Mouse (Mus musculus) hindbrain, embryonic 13.5 days (tissue): ENCODE data around the gene Cd4. TPM values are rescaled to one million over a fixed set of nuclear protein-coding genes. Genes with fewer than 3 reads are reported as not detected.
"Not testable (repeated sequence)": the region's sequence is repeated elsewhere in the genome, so short reads cannot be mapped to it uniquely, and the experiment has no call there.

ENCODE experiments used
- ATAC-seq: fragments of 200-750 bp; cut with Nextera tagmentation; 2 replicates; pipeline ENCODE4 v1.8.0; 2017; ENCODE audit warnings: moderate TSS enrichment; ENCODE audit not compliant: low FRiP score
- H3K27ac ChIP-seq: fragments of 300-500 bp; sonication (generic); 2 replicates; pipeline ENCODE4 v1.5.1; 2015; ENCODE audit warnings: inconsistent platforms, mild to moderate bottlenecking, moderate library complexity
- H3K27me3 ChIP-seq: fragments of 300-500 bp; sonication (generic); 2 replicates; pipeline ENCODE4 v1.6.1; 2015; ENCODE audit warnings: mild to moderate bottlenecking, inconsistent platforms
- H3K36me3 ChIP-seq: fragments of 300-500 bp; sonication (generic); 2 replicates; pipeline ENCODE4 v1.6.1; 2015; ENCODE audit warnings: mild to moderate bottlenecking, inconsistent platforms
- H3K4me1 ChIP-seq: fragments of 300-500 bp; sonication (generic); replicated peaks from 2 replicates; pipeline ENCODE4 v1.6.1; 2015; ENCODE audit warnings: inconsistent platforms
- H3K4me2 ChIP-seq: fragments of 300-500 bp; sonication (generic); 2 replicates; pipeline ENCODE4 v1.6.1; 2015; ENCODE audit warnings: inconsistent platforms, mild to moderate bottlenecking, moderate library complexity
- H3K4me3 ChIP-seq: fragments of 300-500 bp; sonication (generic); 2 replicates; pipeline ENCODE4 v1.5.1; 2015; ENCODE audit warnings: mild to moderate bottlenecking, inconsistent platforms
- H3K9ac ChIP-seq: fragments of 300-500 bp; sonication (generic); 2 replicates; pipeline ENCODE4 v1.6.1; 2015; ENCODE audit warnings: mild to moderate bottlenecking, inconsistent platforms
- H3K9me3 ChIP-seq: fragments of 300-500 bp; sonication (generic); 2 replicates; pipeline ENCODE4 v1.6.1; 2016; ENCODE audit warnings: inconsistent platforms
- WGBS: fragments of 180-500 bp; shearing (Covaris S2); methylation state at CpG from one replicate; pipeline ENCODE4 v1.1.7; 2015; 5-methylcytosine and 5-hydroxymethylcytosine counted together
- polyA plus RNA-seq: library from polyadenylated mRNA; unstranded; fragments of >200 nt; fragmentation: Nextera tagmentation; extraction: Ambion mirVana; gene quantifications from 2 replicates; pipeline ENCODE4 v1.2.1, GENCODE M21; 2015

The Cd4 gene
- polyA plus RNA-seq, 1 experiment from 2014 or later, result 0.19 TPM

- Histone ChIP-seq H3K36me3 (no peaks in the 10 kb centered on the region), H3K27me3 (no peaks in the 10 kb centered on the region), H3K27ac (peak overlapping the region; percentile 35; the same call in 1 of the 2 replicates), H3K9ac (no peak overlapping the region), H3K4me3 (no peak overlapping the region), H3K9me3 (no peaks in the 10 kb centered on the region), H3K4me2 (no peak overlapping the region), H3K4me1 (peaks cover 31% of the 10 kb centered on the region)
- ATAC-seq, result no peak
- 53% methylated on average over 8 of the region's 8 CpGs for WGBS
These were observed 12.2 kb upstream of the Cd4 start for GRCm38 (mm10) chr6:124900056-124900800.

DNA sequence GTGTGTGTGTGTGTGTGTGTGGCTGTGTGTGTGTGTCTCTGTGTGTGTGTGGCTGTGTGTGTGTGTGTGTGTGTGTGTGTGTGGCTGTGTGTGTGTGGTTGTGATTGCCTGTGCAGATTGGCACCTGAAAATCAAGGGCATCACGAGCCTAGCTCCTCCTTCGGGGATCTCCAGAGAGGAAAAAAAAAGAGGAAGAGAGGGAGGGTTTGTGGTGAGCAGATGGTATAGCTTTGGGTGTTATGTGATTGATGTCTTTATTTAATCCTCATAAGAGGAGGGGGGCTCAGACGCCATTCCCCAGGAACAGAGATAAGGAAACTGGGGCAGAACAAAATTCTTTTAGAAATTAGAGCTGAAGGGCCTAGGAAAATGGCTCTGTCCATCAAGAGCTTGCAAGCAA, 10.3 kb upstream of the Cd4 start:
- H3K27me3 ChIP-seq, result no peaks in the 10 kb centered on the region
- 0 out of 2 replicates have a peak overlapping the region, but pooled peaks have one; percentile 26 for H3K9ac ChIP-seq
- H3K4me3 ChIP-seq, result no peak overlapping the region
- ATAC-seq, result no peak
- no peaks in the 10 kb centered on the region for H3K36me3 ChIP-seq
- H3K4me2 ChIP-seq, result no peak overlapping the region
- no peaks in the 10 kb centered on the region for H3K9me3 ChIP-seq
- peaks cover 19% of the 10 kb centered on the region for H3K4me1 ChIP-seq
- H3K27ac ChIP-seq, result no peak overlapping the region
- 33% methylated on average over 3 of the region's 3 CpGs for WGBS

GRCm38 (mm10) chr6:124894113-124894512, 6.1 kb upstream of the Cd4 start:
- not testable (repeated sequence) for H3K9me3 ChIP-seq, H3K36me3 ChIP-seq, H3K4me2 ChIP-seq, H3K4me1 ChIP-seq, ATAC-seq, H3K27ac ChIP-seq, H3K9ac ChIP-seq, H3K4me3 ChIP-seq, H3K27me3 ChIP-seq
- WGBS, result 95% methylated on average over 2 of the region's 2 CpGs

GRCm38 (mm10) chr6:124890997-124891396, 3.0 kb upstream of the Cd4 start:
- H3K4me1 ChIP-seq, result no peaks in the 10 kb centered on the region
- H3K4me2 ChIP-seq, result no peak overlapping the region
- H3K36me3 ChIP-seq, result no peaks in the 10 kb centered on the region
- no peak overlapping the region for H3K4me3 ChIP-seq
- no peaks in the 10 kb centered on the region for H3K9me3 ChIP-seq
- H3K27me3 ChIP-seq, result no peaks in the 10 kb centered on the region
- no peak for ATAC-seq
- H3K9ac ChIP-seq, result no peak overlapping the region
- WGBS, result 61% methylated on average over 6 of the region's 6 CpGs
- H3K27ac ChIP-seq, result no peak overlapping the region

DNA sequence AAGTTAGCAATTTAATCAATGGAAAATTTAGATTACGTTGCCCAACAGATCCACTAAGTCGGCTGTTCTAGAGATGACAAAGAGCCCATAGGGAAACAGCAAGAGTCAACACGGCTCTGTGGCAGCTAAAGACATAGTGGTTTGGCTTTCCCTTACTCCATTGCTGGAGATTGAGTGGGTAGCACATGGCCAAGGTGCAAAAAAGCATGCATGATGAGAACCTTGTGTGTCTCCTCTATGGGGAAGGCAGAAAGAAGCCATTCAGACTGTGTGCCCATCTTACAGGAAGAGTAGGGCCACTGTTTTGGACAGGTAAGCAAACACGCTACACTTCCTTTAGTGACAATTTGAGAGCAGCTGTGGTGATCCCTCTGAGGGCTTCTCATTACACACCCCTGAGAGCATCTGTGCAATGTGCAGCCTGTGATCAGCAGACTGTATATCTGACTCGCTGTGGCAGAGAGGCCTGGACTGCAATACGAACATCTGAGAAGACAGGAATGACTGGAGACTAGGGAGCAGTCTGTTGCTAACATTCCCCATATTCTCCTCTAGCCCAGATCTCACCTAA, 619 bp upstream of the Cd4 start:
- Histone ChIP-seq H3K4me1 (0 out of 2 replicates have a peak, but pooled peaks cover 5% of the 10 kb centered on the region), H3K9ac (no peak overlapping the region), H3K27ac (no peak overlapping the region), H3K36me3 (no peaks in the 10 kb centered on the region), H3K4me2 (no peak overlapping the region), H3K27me3 (no peaks in the 10 kb centered on the region), H3K4me3 (no peak overlapping the region), H3K9me3 (no peaks in the 10 kb centered on the region)
- ATAC-seq, result no peak
- WGBS, result 91% methylated on average over 6 of the region's 6 CpGs

- Histone ChIP-seq H3K4me2 (no peak overlapping the region), H3K4me1 (0 out of 2 replicates have a peak, but pooled peaks cover 5% of the 10 kb centered on the region), H3K27ac (no peak overlapping the region), H3K4me3 (no peak overlapping the region), H3K36me3 (no peaks in the 10 kb centered on the region), H3K9ac (no peak overlapping the region), H3K27me3 (no peaks in the 10 kb centered on the region), H3K9me3 (no peaks in the 10 kb centered on the region)
- 95% methylated on average over 8 of the region's 8 CpGs for WGBS
- ATAC-seq, result no peak
These were observed 2.1 kb downstream of the Cd4 start for GRCm38 (mm10) chr6:124885956-124886381.

GRCm38 (mm10) chr6:124884714-124885500, 3.1 kb downstream of the Cd4 start:
- no peak overlapping the region for H3K4me3 ChIP-seq
- H3K27me3 ChIP-seq, result no peaks in the 10 kb centered on the region
- H3K27ac ChIP-seq, result no peak overlapping the region
- H3K4me1 ChIP-seq, result 0 out of 2 replicates have a peak, but pooled peaks cover 5% of the 10 kb centered on the region
- no peaks in the 10 kb centered on the region for H3K9me3 ChIP-seq
- WGBS, result 76% methylated on average over 10 of the region's 10 CpGs
- no peaks in the 10 kb centered on the region for H3K36me3 ChIP-seq
- ATAC-seq, result no peak
- no peak overlapping the region for H3K9ac ChIP-seq
- H3K4me2 ChIP-seq, result no peak overlapping the region

- H3K9ac ChIP-seq, result no peak overlapping the region
- H3K4me1 ChIP-seq, result 0 out of 2 replicates have a peak, but pooled peaks cover 5% of the 10 kb centered on the region
- no peak for ATAC-seq
- no peak overlapping the region for H3K4me3 ChIP-seq
- H3K36me3 ChIP-seq, result no peaks in the 10 kb centered on the region
- WGBS, result 71% methylated on average over 10 of the region's 10 CpGs
- H3K9me3 ChIP-seq, result no peaks in the 10 kb centered on the region
- H3K27me3 ChIP-seq, result no peaks in the 10 kb centered on the region
- no peak overlapping the region for H3K4me2 ChIP-seq
- H3K27ac ChIP-seq, result no peak overlapping the region
These were observed 4.7 kb downstream of the Cd4 start for GRCm38 (mm10) chr6:124883351-124883750.

DNA sequence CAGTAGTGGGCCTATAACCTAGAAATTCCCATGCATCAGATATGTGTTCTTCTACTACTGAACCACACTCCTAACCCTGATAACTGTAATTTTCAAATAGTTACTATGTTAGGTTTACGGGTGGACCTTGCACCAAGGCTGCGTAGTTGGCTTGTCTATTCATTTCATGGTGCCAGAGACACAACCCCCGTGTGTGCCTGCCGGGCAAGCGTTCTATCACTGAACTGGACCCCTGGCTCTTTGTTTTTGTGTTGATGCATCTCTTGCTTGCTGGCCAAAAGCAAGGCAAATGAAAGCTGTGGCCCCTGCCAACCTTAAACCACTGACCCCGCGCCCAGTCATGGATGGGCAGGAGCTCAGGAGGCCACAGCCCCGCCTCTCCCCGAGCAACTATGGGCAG, 6.2 kb downstream of the Cd4 start:
- Histone ChIP-seq H3K4me1 (0 out of 2 replicates have a peak, but pooled peaks cover 5% of the 10 kb centered on the region), H3K9ac (no peak overlapping the region), H3K27me3 (no peaks in the 10 kb centered on the region), H3K36me3 (no peaks in the 10 kb centered on the region), H3K4me3 (no peak overlapping the region), H3K4me2 (no peak overlapping the region), H3K9me3 (no peaks in the 10 kb centered on the region), H3K27ac (no peak overlapping the region)
- 97% methylated on average over 9 of the region's 9 CpGs for WGBS
- ATAC-seq, result no peak

DNA sequence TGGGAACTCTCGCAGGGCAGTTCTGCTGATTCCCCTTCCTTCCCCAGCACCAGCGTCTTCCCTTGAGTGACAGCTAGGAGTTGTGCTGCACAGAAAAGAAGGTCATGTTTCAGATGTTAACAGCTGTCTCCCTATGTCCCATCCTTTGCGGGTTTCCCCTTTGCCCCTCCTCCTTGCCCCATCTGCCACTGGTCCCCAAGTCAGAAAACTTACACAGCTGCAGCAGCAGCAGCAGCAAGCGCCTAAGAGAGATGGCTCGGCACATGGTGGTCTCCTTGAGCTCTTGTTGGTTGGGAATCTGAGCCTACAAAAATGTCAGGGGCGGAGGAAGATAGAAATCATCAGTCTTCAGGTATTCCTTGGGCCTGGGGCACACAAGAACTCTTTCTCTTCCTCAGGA, 8.6 kb downstream of the Cd4 start:
- WGBS, result 63% methylated on average over 6 of the region's 6 CpGs
- no peak overlapping the region for H3K4me3 ChIP-seq
- ATAC-seq, result no peak

GRCm38 (mm10) chr6:124874348-124874747, 13.7 kb downstream of the Cd4 start:
- H3K4me1 ChIP-seq, result no peaks in the 10 kb centered on the region
- ATAC-seq, result no peak
- WGBS, result 51% methylated on average over 2 of the region's 3 CpGs
- H3K4me3 ChIP-seq, result no peak overlapping the region
- H3K4me2 ChIP-seq, result no peak overlapping the region
- no peak overlapping the region for H3K27ac ChIP-seq
- H3K27me3 ChIP-seq, result 0 out of 2 replicates have a peak, but pooled peaks cover 5% of the 10 kb centered on the region
- H3K9ac ChIP-seq, result no peak overlapping the region
- H3K36me3 ChIP-seq, result no peaks in the 10 kb centered on the region
- no peaks in the 10 kb centered on the region for H3K9me3 ChIP-seq

More for the DNA sequence above, 8.6 kb downstream of the Cd4 start:
- no peak overlapping the region for H3K4me2 ChIP-seq
- H3K9me3 ChIP-seq, result no peaks in the 10 kb centered on the region
- no peaks in the 10 kb centered on the region for H3K36me3 ChIP-seq
- no peak overlapping the region for H3K27ac ChIP-seq
- 0 out of 2 replicates have a peak, but pooled peaks cover 5% of the 10 kb centered on the region for H3K27me3 ChIP-seq
- H3K4me1 ChIP-seq, result no peaks in the 10 kb centered on the region
- no peak overlapping the region for H3K9ac ChIP-seq

DNA sequence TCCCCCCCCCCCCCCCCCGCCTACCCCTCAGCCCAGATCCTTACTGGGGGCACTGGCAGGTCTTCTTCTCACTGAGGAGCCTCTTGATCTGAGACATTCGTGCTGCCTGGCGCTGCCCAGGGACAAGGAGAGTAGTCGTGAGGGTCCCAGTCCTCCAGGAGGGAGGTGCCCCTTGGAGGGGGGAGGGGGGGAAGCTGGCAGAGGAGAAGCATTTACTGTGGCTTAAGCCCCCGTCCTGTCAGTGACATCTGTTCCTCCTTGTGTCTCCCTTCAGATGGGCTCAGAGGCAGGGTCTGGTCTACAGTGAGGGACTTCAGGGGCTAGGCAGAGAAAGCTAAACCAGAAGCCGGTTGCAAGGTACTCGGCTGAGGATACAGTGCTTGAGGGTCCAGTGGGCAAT, 21.5 kb downstream of the Cd4 start:
- H3K27me3 ChIP-seq, result peaks cover 4% of the 10 kb centered on the region; the same call in 1 of the 2 replicates
- H3K9me3 ChIP-seq, result no peaks in the 10 kb centered on the region
- 65% methylated on average over 6 of the region's 7 CpGs for WGBS
- no peak overlapping the region for H3K4me3 ChIP-seq
- no peak overlapping the region for H3K4me2 ChIP-seq
- H3K27ac ChIP-seq, result no peak overlapping the region
- H3K9ac ChIP-seq, result peak overlapping the region; percentile 51; the same call in 1 of the 2 replicates
- no peak for ATAC-seq
- no peaks in the 10 kb centered on the region for H3K36me3 ChIP-seq
- peaks cover 49% of the 10 kb centered on the region for H3K4me1 ChIP-seq
